Mouse (Mus musculus) embryo, embryonic 10 days (tissue): ENCODE data around the gene Paqr5.

Experiments
- DNase-seq: peaks from one replicate; pipeline ENCODE4 v3.0.0-alpha.2; 2015; ENCODE audit warnings: low spot score

Gene Paqr5

DNA sequence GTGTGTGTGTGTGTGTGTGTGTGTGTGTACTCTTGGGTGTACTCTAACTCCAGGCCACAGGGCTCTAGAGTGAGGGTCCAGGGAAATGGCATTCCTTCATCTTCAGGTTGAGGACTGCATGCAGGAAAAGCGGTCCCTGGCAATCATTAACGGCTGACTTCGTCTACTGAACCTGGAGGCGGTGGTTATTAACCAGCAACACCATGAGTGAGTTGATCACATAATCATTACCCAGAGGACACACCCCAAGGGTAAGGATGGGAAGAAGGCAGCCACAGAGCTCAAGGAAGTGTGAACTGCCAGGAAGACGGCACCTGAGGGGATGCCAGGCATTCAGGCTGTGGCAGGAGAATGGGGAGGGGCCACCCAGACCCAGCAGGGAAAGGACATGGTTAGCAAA lies 18.3 kb downstream of the Paqr5 start:
- DNase-seq, result no peak

DNA sequence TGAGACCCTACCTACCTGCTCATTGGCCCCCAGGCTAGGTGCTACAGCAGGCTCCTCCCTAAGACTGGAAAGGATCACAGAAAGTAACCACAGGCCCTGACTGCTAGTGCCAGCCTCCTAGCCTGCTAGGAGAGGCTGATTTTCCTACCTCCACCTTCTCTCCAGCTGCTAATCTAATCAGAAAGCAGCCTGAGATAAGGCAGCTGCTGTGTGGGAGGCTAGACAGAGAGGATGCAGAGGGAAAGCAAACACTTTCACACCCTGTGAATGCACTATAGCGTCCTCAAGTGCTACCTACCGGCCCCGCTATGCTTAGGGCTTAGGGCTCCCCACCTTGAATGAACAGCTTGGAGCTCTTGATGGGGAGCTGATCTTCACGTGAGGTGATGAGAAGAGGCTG lies 19.6 kb downstream of the Paqr5 start:
- no peak for DNase-seq

DNA sequence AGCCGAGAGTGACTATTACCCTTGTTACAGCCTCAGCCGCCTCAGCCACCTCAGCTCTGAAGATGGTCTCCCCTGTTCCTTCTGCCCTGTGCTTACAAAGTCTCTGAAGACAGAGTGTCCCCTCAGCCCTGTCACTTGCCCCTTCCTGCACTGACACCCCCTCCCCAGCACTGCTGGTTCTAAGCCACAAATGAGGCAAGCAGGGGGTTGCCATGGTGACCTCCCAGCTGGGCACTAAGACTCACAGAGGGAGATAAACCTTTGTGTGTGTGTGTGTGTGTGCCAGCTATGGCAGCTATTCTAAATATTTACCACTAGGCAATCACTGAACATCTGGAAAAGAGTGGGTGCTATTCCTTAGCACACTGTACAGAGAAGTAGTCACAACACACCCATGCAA lies 23.0 kb downstream of the Paqr5 start:
- DNase-seq, result peak; percentile 54

DNA sequence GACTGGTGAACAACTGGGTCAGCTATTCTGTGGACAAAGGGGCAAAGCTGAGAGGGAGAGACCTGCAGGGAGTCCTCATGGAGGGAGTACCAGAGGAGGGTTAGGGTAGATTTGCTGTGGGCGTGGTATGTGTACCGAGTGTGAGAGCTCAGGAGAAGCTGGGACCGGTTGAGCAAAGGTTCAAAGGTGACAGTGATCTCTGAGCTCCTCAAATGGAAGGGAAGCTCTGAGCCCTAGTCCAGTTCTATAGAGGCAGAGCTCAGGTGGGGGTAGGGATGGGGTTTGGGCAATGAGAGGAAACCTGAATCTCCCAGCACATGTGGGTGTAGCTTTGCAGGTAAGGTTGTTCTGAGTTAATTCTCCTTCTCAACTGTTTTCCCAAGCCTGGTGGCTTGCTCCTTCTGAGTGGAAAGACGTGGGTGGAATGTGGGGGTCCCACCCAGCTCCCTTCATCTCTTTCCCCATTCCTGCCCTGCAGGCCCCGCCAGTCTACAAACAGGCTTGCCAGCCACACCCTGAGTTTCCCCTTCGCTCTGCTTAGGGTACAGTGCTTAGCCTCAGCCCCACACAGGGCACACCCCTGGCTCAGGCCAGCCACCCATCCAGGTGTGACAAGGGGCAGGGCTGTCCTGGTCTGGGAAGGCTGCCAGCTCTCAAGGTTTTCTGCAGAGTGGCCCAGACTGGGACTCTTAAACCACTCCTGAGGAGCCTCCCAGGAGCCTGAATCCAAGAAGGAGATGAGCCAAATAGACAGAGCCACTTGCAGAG lies 26.8 kb downstream of the Paqr5 start:
- no peak for DNase-seq

DNA sequence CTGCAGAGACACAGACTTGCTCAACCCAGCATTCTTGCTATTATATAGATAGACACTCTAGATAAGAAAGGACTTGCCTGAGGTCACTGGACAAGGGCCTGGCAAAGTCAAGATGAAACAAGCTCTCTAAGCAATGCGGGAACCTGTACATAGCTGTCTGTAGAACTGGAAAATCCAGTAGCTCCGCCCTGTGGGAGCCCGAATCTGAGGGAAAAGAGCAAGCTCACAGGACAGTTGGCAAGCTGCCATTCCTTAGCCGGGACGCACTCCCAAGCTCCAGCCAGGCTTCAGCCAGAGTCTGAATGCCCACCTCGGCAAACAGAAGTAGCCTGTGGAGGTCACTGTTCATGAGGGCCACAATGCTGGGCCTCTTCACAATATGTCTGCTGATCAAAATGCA lies 28.8 kb downstream of the Paqr5 start:
- DNase-seq, result no peak

DNA sequence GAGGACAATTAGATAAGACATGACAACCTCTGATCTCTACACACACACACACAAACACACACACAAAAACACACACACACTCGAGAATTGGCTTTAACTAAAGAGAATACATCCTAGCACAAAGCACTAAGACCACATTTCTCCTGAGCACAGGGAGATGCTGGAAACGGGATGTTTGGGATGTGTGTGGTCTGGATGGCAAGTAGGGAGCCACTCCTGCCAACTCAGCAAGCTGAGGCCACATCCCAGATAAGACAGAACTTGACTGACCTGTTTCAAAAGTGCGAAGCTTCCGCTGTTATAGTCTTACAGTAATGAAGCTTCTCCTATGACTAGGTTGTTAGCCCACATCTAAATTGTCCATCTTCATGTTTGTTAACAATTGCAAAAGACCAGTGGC lies 35.5 kb downstream of the Paqr5 start:
- no peak for DNase-seq

DNA sequence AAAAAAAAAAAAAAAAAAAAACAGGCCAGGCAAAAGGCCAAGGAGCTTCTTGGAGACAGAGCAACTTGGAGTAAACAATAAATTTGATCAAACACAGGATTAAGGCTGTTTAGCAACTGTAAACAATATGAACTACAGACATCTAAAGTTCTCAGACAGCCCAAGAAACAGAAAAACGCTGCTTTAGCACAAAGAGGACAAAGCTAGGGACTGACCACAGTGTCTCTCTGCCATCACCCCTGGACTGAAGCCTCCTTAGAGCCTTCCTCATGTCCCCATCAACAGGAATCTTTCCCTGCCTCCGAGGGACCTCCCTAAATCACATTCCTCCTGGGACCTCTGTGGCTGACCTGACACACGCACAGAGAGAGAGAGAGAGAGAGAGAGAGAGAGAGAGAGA lies 35.9 kb downstream of the Paqr5 start:
- no peak for DNase-seq

DNA sequence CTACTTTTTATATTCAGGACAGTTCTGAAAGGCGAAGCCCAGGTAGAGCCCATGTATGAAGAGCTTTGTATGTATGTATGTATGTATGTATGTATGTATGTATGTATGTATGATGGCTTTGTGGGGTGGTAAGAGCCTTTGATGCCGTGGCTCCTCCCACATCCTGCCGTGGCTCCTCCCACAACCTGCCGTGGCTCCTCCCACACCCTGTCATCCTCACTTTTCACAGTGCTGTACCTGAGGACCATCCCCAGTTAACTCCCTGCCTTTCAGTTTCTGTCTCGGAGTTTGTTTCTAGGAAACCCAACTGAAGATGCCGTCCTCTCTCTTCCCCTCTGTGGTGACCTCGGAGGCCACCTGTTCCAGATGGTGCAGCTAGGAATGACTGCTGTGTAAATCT lies 40.6 kb downstream of the Paqr5 start:
- DNase-seq, result no peak

DNA sequence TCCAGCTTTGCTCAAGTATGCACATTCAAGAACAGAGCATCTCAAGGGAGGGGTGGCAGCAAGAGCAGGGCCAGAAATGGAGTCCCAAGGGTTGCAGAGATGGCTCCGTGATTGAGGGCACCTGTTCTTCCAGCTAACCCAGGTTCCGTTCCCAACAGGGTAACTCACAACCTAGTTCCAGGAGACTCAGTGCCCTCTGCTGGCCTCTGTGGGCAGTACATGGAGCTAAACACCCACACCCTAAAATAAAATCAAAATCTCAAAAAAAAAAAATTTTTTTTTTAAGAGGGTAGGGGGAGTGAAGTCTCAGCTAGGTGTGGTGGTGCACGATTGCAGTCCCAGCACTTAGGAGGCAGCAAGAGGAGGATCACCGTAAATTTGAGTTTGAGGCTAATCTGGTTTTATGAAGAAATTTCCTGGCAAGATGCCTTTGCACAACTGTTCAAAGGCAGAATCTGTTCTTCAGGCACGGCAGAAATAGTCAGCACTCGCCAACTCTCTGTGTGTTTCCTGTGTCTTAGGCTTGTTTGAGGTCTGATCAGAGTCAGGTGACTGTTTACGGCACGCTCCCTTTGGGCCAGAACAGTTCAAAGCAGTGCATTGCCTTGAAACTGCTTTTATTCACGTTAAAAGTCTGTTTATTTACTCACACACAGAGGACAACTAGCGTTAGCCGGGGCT lies 41.3 kb downstream of the Paqr5 start:
- DNase-seq, result peak; percentile 69

DNA sequence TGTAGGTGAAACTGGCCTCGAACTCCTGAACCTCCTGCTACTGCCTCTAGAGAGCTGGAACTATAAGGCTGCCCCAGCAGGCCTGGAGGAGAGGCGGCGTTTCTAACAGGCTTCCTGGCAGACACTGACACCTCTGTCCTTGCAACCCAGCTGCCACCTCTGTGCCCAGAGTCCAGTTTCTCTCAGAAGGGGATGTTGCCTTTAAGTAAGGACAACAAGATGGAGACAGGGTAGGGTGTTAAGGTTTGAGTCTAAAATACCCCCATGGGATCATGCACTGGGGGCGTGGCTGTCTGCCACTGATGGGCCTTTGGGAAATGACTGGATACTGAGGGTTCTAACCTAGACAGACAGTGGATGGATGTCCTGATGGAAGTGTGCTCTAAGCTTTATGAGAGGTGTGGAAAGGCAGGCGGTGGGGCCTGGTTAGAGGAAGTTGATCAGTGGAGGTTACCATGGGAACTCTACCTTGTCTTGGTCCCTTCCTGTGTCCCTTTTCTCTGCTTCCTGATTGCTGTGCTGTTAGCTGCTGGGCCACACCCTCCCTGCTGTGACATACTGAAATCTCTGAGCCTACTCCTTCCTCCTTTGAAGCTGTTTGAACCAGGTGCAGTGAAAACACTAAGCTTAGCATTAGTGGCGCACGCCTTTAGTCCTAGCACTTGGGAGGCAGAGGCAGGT lies 43.6 kb downstream of the Paqr5 start:
- no peak for DNase-seq

DNA sequence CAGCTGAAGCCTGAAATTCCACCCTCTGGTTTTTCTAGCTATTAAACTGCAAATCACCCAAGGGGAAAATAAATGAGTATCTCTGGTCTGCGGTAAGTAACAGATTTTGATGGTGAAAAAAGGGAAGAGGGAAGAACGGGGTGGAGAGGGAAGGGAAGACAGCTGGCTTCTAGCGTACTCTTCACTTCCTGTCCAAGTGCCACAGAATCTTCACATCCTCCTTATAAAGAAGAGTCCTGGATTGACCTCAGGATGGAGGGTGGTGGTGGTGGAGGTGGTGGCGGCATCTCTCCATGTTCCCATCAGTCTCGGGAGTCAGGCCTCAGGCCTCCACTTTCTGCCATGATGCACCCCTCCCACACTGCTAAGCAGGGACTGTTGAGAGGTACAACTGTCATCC lies 44.8 kb downstream of the Paqr5 start:
- no peak for DNase-seq

DNA sequence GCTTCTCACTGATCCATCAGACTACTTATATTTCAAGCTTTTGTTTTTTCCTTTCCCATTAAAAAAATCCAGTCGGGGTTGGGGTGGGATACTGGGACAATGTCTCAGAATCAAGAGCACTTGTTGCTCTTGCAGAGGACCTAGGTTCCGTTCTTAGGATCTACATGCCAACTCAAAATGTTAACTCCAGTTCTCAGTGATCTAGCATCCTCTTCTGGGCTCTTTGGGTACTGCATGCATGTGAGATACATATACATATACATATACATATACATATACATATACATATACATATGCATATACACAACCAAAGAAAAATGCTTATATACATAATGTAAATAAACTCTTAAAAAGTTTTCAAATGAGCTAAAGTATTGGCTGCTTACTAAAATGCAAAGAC lies 46.7 kb downstream of the Paqr5 start:
- no peak for DNase-seq

DNA sequence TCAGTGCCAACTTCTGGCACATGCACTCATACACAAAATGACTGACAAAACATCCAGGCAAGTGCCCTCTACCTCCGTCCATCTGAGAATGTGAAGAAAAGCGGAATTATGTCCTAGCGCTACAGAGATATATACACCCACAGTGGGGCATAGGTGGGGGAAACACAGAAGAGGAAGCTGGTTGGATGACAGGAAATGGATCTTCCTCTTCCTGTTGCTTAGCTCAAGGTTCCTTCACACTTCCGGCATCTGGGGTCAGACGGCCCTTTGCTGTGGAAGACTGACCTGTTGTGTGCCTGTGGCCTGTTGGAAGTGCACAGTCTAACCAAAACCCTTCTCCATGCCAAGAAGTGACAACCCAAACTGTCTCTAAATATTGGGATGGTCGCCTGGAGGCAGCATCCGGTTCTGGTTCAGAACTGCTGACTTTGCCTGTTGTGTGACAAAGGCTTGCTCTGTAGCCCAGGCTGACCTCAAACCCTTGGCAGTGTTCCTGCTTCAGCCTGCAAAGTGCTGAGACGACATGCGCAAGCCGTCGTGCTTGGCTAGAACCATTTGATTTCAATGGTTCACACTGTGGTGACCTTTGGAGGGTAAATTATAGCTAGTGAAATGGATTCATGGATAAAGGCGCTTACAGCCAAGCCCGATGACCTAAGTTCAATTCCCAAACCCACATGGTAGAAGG lies 49.3 kb downstream of the Paqr5 start:
- no peak for DNase-seq

DNA sequence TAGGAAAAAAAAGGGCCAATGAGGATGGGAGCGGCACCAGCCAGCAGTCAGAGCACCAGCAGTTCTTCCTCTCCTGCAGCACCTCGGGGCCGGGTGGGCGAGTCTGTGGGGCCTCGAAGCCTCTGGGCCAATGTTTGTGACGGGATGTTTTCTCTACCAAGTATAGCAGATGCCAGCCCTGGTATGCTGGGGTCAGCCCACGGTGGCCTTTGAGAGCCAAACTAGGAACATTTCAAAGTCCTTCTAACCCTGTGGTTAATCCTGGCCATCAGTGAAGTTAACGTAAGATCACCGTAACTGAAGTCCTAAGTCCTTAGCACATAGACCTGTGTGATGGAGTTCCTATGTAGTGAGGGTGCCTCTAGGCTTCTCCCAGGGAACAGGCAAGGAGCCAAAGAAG lies 54.6 kb downstream of the Paqr5 start:
- DNase-seq, result no peak

DNA sequence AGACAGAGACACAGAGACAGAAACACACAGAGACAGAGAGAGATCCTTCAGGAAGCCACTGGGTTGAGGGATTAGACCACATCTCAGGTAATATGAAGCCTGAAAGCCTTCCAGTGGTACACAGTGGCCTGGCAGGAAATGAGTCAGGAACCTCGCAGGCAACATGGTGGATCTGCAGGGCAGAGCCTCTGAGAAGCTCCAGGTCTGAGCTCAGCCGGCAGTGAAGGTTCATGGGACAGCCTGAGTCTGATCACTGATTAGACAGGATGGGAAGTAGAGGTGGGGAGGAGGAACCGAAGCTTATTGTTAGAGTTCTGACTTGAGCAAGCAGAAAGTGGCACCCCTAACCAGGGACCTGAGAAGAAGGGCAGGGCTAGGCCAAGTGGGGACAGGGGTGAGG lies 55.6 kb downstream of the Paqr5 start:
- DNase-seq, result no peak

DNA sequence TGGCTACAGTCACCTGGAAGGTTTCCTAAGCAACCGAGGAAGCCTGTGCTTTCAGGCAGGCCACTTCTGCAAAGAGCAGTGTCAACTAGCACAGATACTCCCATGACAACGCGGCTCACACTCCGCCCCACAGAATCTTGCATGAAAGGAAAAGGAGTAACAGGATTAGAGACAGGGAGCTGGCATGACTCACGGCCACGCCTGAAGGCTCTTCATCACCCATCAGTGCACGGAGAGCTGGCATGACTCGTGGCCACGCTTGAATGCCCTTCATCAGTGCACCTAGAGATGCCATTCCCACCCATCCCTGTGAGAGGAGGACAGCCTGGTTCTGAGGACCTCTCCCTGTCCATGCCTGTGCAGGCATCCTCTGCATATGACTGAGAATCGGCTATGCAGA lies 59.3 kb downstream of the Paqr5 start:
- no peak for DNase-seq

DNA sequence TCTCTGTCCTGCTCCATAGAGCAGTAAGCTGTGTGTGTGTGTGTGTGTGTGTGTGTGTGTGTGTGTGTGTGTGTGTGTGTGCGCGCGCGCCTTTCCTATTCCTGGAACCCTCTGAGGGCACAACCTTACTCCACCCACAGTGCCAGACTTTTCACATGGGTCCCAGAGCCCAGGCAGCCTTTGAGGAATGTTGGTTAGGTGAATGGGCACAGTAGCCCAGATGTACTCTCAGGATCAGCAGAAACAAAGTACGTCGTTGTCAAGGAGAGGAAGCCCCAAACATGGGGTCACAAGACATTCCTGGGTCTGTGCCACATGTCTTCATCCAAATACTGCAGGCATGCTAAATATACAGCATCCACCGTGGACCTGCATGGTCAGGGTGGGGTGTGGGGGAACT lies 60.7 kb downstream of the Paqr5 start:
- DNase-seq, result no peak

DNA sequence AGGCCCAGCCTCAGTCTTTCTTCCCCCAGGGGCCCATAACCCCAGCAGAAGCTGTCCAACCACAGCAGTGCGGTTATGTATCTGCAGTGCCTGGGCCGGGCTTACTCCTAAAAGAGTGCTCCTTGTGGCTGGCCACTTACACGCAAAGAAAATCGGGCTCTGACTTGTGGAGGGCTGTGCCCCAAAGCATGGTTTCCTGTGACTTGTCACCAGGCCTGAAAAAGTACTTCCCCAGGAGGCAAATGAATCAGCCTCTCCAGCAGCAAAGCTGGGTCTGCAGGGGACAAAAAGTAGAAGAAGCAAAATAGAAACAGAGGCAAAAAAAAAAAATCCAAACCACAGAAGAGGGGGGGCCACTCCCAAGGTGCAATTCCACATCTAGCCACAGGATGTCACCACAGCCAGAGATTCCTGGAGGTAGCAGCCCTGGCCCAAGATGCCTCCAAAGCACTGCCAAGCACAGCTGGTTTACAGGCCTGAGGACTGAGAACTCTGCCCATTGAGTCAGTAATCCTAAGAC lies 61.2 kb downstream of the Paqr5 start:
- peak; percentile 86 for DNase-seq

DNA sequence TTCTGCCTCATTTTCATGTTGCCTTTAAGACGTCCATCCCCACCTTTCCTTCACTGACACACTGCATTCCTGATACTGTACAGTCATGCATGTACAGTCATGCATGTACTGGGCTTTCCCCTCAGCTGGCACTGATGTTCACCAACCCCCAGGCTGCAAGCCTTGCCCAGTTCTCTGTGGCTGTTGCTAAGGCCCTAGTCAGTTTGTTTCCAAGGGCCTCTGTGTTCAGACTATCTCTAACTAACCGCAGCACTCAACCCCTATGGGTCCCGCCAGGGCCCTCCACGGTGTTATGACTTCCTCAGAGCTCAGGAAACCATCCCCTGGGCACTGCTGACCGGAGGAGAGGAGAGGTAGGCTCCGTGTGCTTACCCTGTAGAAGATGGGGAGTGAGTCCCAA lies 63.3 kb downstream of the Paqr5 start:
- DNase-seq, result no peak

DNA sequence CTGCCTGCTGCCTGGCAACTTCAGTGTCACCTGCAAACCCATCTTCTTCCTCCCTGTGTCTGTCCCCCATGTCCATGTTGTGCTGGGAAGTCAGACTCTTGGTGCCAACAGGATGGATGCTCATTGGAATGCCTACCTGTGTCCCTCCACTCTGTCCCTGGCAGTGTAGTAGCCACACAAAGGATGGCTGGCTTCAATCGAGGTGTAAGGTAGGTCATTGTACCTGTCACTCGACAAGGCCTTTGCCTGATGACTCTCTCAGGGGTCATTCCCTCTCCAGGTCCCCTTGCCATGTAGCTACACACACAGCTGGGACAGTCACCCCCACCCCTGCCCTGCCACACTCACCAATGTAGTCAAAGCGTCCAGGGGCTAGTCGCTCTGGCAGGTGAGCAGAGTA lies 65.5 kb downstream of the Paqr5 start:
- no peak for DNase-seq

DNA sequence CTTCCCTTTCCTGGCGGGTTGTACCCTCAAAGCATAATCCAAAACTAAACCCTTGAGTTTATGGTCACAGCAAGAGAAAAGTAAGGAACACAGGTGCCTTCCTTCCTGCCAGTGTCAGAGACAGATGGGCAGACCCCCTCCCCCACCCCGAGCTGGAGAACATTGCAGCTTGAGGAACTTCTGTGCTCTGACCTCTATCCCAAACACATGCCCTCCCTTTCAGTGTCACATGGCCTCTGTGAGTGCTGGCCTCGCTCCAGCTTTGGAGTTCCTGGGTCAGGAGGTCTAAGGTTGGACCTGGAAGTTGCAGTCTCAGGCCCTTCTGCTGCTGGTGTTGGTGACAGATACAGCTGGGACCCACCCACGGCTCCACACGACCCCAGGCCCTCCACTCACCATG lies 65.9 kb downstream of the Paqr5 start:
- DNase-seq, result no peak

DNA sequence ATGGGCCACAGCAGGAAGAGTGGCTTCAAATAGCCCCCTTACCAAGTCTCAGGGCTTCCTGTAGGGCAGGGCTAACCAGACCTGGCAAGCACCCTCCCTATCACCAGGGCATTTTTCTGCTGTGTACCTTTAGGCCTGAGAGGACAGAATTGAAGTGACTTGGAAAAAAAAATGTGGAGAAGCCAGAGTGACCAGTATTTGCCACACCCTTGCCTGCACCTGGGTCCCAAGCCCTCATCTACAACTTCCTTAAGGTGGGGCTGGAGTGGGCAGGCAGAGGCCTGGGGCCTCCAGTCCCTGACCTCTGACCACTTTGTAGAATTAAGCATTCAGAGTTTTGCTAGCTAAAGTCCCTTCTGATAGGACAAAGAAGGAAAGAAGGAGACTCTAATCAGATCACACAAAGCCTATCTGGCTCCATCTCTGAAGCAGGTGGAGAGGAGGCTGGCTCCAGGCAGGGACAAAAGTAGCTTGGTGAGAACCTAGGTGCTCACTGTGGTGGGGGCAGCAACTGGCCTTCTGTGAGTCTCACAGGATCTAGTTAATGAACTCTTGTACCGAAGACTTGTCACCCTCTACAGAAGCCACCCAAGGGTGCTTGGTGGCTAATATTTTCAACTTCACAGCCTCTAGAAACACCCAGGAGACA lies 66.6 kb downstream of the Paqr5 start:
- no peak for DNase-seq
